Mouse (Mus musculus) ES-Bruce4 (cell line): ENCODE results near the gene Myo10. TPM values are rescaled to one million over a fixed set of nuclear protein-coding genes. Genes with fewer than 3 reads are reported as not detected.

ENCODE experiments used
- H3K27ac ChIP-seq: 2 replicates; pipeline ENCODE4 v1.5.1; 2012; ENCODE audit warnings: low read length, inconsistent platforms; ENCODE audit not compliant: insufficient read depth
- H3K27me3 ChIP-seq: 2 replicates; pipeline ENCODE4 v1.6.1; 2012; ENCODE audit warnings: mild to moderate bottlenecking, low read length, inconsistent platforms; ENCODE audit not compliant: control insufficient read depth, poor library complexity, insufficient read depth, severe bottlenecking
- H3K36me3 ChIP-seq: 2 replicates; pipeline ENCODE4 v1.6.1; 2012; ENCODE audit warnings: inconsistent platforms, mild to moderate bottlenecking, low read length, moderate library complexity; ENCODE audit not compliant: control insufficient read depth, poor library complexity, insufficient read depth, severe bottlenecking
- H3K4me1 ChIP-seq: one replicate; pipeline ENCODE4 v1.8.1; 2011; ENCODE audit warnings: low read length; ENCODE audit not compliant: control insufficient read depth, insufficient read depth
- H3K4me3 ChIP-seq: 2 replicates; pipeline ENCODE4 v1.5.1; 2011; ENCODE audit warnings: low read depth, mild to moderate bottlenecking, low read length
- H3K9ac ChIP-seq: 2 replicates; pipeline ENCODE4 v1.6.1; 2012; ENCODE audit warnings: low read depth, mild to moderate bottlenecking, inconsistent platforms; ENCODE audit not compliant: poor library complexity, severe bottlenecking
- H3K9me3 ChIP-seq: replicated peaks from 2 replicates; pipeline ENCODE4 v1.6.1; 2012; ENCODE audit warnings: mild to moderate bottlenecking, low read length, inconsistent platforms; ENCODE audit not compliant: control insufficient read depth, poor library complexity, insufficient read depth, severe bottlenecking
- CTCF ChIP-seq: IDR thresholded peaks from one replicate; pipeline ENCODE4 v1.8.1; 2011; ENCODE audit warnings: low read depth, low read length
- EP300 ChIP-seq: IDR thresholded peaks from 2 replicates; pipeline ENCODE4 v1.6.1; 2011; ENCODE audit warnings: low read depth, low read length; ENCODE audit not compliant: insufficient read depth
- POLR2A ChIP-seq: IDR thresholded peaks from one replicate; pipeline ENCODE4 v1.8.1; 2011; ENCODE audit warnings: low read length; ENCODE audit not compliant: insufficient read depth
- polyA plus RNA-seq: library from polyadenylated mRNA; stranded (reverse); fragments of >200 nt; gene quantifications from 2 replicates; pipeline ENCODE4 v1.2.4, GENCODE M21; 2011; ENCODE audit warnings: low read depth; ENCODE audit not compliant: missing spikeins, insufficient read depth, insufficient read length

The Myo10 gene
- polyA plus RNA-seq, 1 experiment: 171 TPM

GRCm38 (mm10) chr15:25854270-25854904 is 232.1 kb downstream of the Myo10 start:
- Histone ChIP-seq H3K9me3 (no peaks in the 10 kb centered on the region), H3K4me3 (no peak overlapping the region), H3K4me1 (peaks cover 3% of the 10 kb centered on the region), H3K27ac (no peak overlapping the region), H3K27me3 (no peaks in the 10 kb centered on the region), H3K36me3 (no peaks in the 10 kb centered on the region), H3K9ac (no peak overlapping the region)
- TF ChIP-seq POLR2A (no peak), EP300 (no peak), CTCF (no peak)

GRCm38 (mm10) chr15:25858611-25859058 is 236.3 kb downstream of the Myo10 start:
- no peak overlapping the region for H3K4me3 ChIP-seq
- TF ChIP-seq EP300 (no peak), POLR2A (no peak), CTCF (no peak)
- peaks cover 3% of the 10 kb centered on the region for H3K4me1 ChIP-seq
- no peak overlapping the region for H3K9ac ChIP-seq
- no peak overlapping the region for H3K27ac ChIP-seq
- H3K9me3 ChIP-seq: no peaks in the 10 kb centered on the region
- no peaks in the 10 kb centered on the region for H3K27me3 ChIP-seq
- H3K36me3 ChIP-seq: no peaks in the 10 kb centered on the region

GRCm38 (mm10) chr15:25859469-25859868 is 237.1 kb downstream of the Myo10 start:
- Histone ChIP-seq H3K27ac (no peak overlapping the region), H3K9me3 (no peaks in the 10 kb centered on the region), H3K4me1 (peaks cover 3% of the 10 kb centered on the region), H3K36me3 (no peaks in the 10 kb centered on the region), H3K4me3 (no peak overlapping the region), H3K9ac (no peak overlapping the region), H3K27me3 (no peaks in the 10 kb centered on the region)
- TF ChIP-seq EP300: no peak
- TF ChIP-seq POLR2A: no peak
- no peak for TF ChIP-seq CTCF

- TF ChIP-seq EP300 (no peak), CTCF (no peak), POLR2A (no peak)
- H3K9me3 ChIP-seq: no peaks in the 10 kb centered on the region
- no peaks in the 10 kb centered on the region for H3K4me1 ChIP-seq
- H3K36me3 ChIP-seq: no peaks in the 10 kb centered on the region
- H3K27ac ChIP-seq: no peak overlapping the region
- H3K27me3 ChIP-seq: no peaks in the 10 kb centered on the region
- H3K9ac ChIP-seq: no peak overlapping the region
- H3K4me3 ChIP-seq: no peak overlapping the region
These were observed 239.6 kb downstream of the Myo10 start for GRCm38 (mm10) chr15:25861900-25862299.

Other genes with a start within 250 kb of the Myo10 start
- 109 and 110 TPM in 2 replicates for gene Basp1, start 208.8 kb upstream of the Myo10 start, polyA plus RNA-seq
- 15.2 and 16.5 TPM in 2 replicates for gene Retreg1, start 220.7 kb downstream of the Myo10 start, polyA plus RNA-seq